Mouse (Mus musculus): ENCODE measurements at regions not wholly inside any gene's neighbourhood (a gene's known extent, or its start where the extent isn't known, plus 50 kb on each side); places are given as distances from the start of the nearest gene placed in this dataset.

- DNase-seq = no peak
These were observed 164.3 kb downstream of the Cxcl12 start for GRCm38 (mm10) chr6:117332641-117333040.

GRCm38 (mm10) chr6:117342123-117342522, 173.8 kb downstream of the Cxcl12 start:
- DNase-seq = no peak

- DNase-seq = no peak
These were observed 179.0 kb downstream of the Cxcl12 start for GRCm38 (mm10) chr6:117347356-117347755.

- peak in 1 of 2 experiments; percentile 21 for DNase-seq
These were observed 183.5 kb downstream of the Cxcl12 start for GRCm38 (mm10) chr6:117351846-117352245.

GRCm38 (mm10) chr6:117353091-117353490, 184.8 kb downstream of the Cxcl12 start:
- peak; percentile 63 to 75 for DNase-seq

GRCm38 (mm10) chr6:117356101-117356500, 187.8 kb downstream of the Cxcl12 start:
- DNase-seq = no peak

GRCm38 (mm10) chr6:117359401-117359800, 191.1 kb downstream of the Cxcl12 start:
- DNase-seq = no peak

- no peak for DNase-seq
These were observed 198.2 kb downstream of the Cxcl12 start for GRCm38 (mm10) chr6:117366563-117366962.

- DNase-seq = no peak
These were observed 207.7 kb downstream of the Cxcl12 start for GRCm38 (mm10) chr6:117375989-117376388.

- DNase-seq = no peak
These were observed 211.6 kb downstream of the Cxcl12 start for GRCm38 (mm10) chr6:117379904-117380303.

- no peak for DNase-seq
These were observed 222.0 kb downstream of the Cxcl12 start for GRCm38 (mm10) chr6:117390233-117390848.

- no peak for DNase-seq
These were observed 225.1 kb downstream of the Cxcl12 start for GRCm38 (mm10) chr6:117393480-117393879.

- no peak for DNase-seq
These were observed 237.4 kb downstream of the Cxcl12 start for GRCm38 (mm10) chr6:117405589-117406311.

GRCm38 (mm10) chr6:117406312-117406595, 237.9 kb downstream of the Cxcl12 start:
- no peak for DNase-seq

GRCm38 (mm10) chr6:117406757-117407156, 238.4 kb downstream of the Cxcl12 start:
- DNase-seq = no peak

GRCm38 (mm10) chr6:117407206-117407858, 239.0 kb downstream of the Cxcl12 start:
- DNase-seq = no peak

GRCm38 (mm10) chr6:117407953-117408352, 239.6 kb downstream of the Cxcl12 start:
- no peak for DNase-seq

- DNase-seq = peak; percentile 48 to 54
These were observed 240.8 kb downstream of the Cxcl12 start for GRCm38 (mm10) chr6:117408971-117409783.

GRCm38 (mm10) chr6:117414926-117415325, 246.6 kb downstream of the Cxcl12 start:
- DNase-seq = no peak

- DNase-seq = no peak
These were observed 247.6 kb downstream of the Cxcl12 start for GRCm38 (mm10) chr6:117415901-117416300.

- DNase-seq = peak; percentile 48 to 55
These were observed 248.1 kb downstream of the Cxcl12 start for GRCm38 (mm10) chr6:117416461-117416860.

- no peak for DNase-seq
These were observed 254.7 kb downstream of the Cxcl12 start for GRCm38 (mm10) chr6:117422846-117423573.

GRCm38 (mm10) chr6:117426363-117426762, 258.0 kb downstream of the Cxcl12 start:
- DNase-seq = no peak

All from cerebellum, postnatal 14 days (tissue).